Mouse (Mus musculus): Measurements from ENCODE around the gene Ifitm10. TPM values are rescaled to one million over a fixed set of nuclear protein-coding genes. Genes with fewer than 3 reads are reported as not detected.
A peak's percentile ranks its signal among the peaks of the same experiment; 100 is the strongest.

The Ifitm10 gene
- polyA plus RNA-seq, 1 experiment from 2014 or later, result 2.2 TPM

DNA sequence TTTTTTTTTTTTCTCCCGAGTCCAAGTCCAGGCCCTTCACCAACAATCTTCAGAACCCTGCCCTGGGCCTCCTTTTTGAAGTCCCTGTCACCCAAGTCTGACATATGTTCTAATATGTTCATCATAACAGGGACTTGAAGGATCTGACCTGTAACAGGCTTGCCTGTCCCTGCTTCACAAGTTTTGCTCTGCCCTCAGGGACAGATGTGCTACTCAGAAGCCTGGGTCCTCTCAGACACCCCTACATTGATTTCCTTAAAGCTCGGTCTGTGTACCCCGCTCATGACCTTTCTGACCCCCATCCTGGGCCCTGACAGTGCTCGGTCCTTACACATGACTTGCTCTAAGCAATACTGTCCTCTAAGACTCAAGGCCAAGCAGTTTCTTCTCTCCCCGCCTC, 514 bp downstream of the Ifitm10 start:
- peaks cover 36% of the 10 kb centered on the region for H3K27me3 ChIP-seq (ENCODE audit: insufficient read depth, low read length)
- no peak for TF ChIP-seq CTCF (IDR thresholded peaks at IDR 0.05; ENCODE audit: low read depth)
- no peak for TF ChIP-seq EP300 (IDR thresholded peaks at IDR 0.05; ENCODE audit: low read depth)
- no peak for ATAC-seq
- 75% methylated on average over 5 of the region's 5 CpGs for WGBS (ENCODE audit: insufficient replicate concordance)
- no peak overlapping the region for H3K27ac ChIP-seq (ENCODE audit: low read depth)
- DNase-seq, result no peak
- no peak overlapping the region for H3K4me3 ChIP-seq (ENCODE audit: low read depth, low read length)
- H3K4me1 ChIP-seq (ENCODE audit: insufficient read depth), result peaks cover 7% of the 10 kb centered on the region
- peaks cover 30% of the 10 kb centered on the region for H3K36me3 ChIP-seq (replicated peaks; ENCODE audit: insufficient read depth, low read length)
- H3K9me3 ChIP-seq (ENCODE audit: low read length), result no peaks in the 10 kb centered on the region
- no peak overlapping the region for H3K9ac ChIP-seq (replicated peaks)
- H3K4me2 ChIP-seq (ENCODE audit: low read depth, low read length), result 0 out of 2 replicates have a peak overlapping the region, but pooled peaks have one; percentile 65

DNA sequence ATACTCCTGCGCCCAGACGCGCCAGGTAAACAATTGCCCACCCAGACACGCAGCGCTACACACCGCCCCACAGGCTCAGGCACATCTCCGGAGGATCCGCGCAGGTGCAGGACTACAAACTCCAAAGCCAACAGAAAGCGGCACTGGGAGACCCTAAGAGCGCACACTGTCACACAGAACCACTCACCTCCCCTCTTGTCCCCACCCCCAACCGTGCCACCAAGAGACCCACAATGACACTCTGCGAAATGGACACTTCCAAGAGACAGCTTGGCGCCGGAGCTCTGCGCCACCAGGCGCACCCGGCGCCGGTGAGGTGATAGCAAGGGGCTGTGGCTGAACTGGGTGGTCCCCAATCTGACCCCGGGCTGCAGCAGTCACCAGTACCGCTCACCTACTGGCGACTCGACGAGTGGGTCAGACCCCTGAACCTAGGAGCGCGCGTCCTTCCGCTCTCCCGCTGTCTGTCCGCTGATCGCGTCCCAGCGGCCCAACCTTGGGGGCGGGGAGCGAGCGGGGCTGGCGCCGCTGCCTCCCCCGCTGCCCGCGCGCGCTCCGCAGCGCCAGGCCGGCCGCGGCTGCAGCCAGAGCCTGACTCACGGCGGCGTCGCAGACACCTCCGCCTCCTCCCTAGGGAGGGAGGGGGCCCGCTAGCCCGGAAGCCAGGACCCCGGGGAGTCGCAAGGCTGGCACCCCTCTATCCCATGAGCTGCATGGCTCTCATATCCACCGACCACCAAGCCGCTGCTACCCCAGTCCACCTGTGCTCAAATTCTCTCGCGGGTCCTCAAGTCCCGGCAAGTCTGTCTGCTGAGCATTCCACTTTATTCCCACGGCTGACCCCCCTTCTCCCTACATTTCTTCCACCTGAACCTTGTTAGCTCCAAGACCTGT, 1.5 kb downstream of the Ifitm10 start:
- peaks cover 36% of the 10 kb centered on the region for H3K27me3 ChIP-seq (ENCODE audit: insufficient read depth, low read length)
- peaks cover 20% of the 10 kb centered on the region for H3K36me3 ChIP-seq (replicated peaks; ENCODE audit: insufficient read depth, low read length)
- WGBS (ENCODE audit: insufficient replicate concordance), result 2% methylated on average over 46 of the region's 64 CpGs
- no peak for DNase-seq
- no peaks in the 10 kb centered on the region for H3K9me3 ChIP-seq (ENCODE audit: low read length)
- H3K9ac ChIP-seq (replicated peaks), result peak overlapping the region; percentile 41
- peak; percentile 21; the same call in 1 of the 2 replicates for ATAC-seq
- TF ChIP-seq EP300 (IDR thresholded peaks at IDR 0.05; ENCODE audit: low read depth), result no peak
- TF ChIP-seq CTCF (IDR thresholded peaks at IDR 0.05; ENCODE audit: low read depth), result no peak
- no peak overlapping the region for H3K27ac ChIP-seq (ENCODE audit: low read depth)
- H3K4me3 ChIP-seq (ENCODE audit: low read depth, low read length), result peak overlapping the region; percentile 44
- peaks cover 3% of the 10 kb centered on the region for H3K4me1 ChIP-seq (ENCODE audit: insufficient read depth)
- peak overlapping the region; percentile 65 for H3K4me2 ChIP-seq (ENCODE audit: low read depth, low read length)

DNA sequence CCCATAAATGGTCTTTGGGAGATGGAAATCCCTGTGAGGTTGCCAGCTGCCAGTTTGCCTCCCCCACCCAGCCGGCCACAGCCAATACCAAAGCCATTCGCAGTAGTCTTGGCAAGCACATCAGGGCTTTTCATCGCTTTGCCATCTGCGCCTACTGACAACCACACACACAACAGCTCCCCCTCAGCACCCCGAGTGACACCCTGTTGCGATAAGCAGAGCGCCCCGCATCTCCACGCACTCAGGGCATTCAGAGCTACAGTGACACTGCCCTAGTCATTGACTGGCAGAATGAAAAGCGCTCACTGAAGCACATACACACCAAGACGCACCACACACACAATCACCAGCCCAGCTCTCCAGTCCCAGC, 2.2 kb downstream of the Ifitm10 start:
- Histone ChIP-seq H3K4me1 (ENCODE audit: insufficient read depth) (peaks cover 3% of the 10 kb centered on the region), H3K4me2 (ENCODE audit: low read depth, low read length) (peak overlapping the region; percentile 65), H3K36me3 (replicated peaks; ENCODE audit: insufficient read depth, low read length) (peaks cover 14% of the 10 kb centered on the region), H3K9me3 (ENCODE audit: low read length) (no peaks in the 10 kb centered on the region), H3K9ac (replicated peaks) (no peak overlapping the region), H3K27ac (ENCODE audit: low read depth) (no peak overlapping the region), H3K27me3 (ENCODE audit: insufficient read depth, low read length) (peaks cover 36% of the 10 kb centered on the region), H3K4me3 (ENCODE audit: low read depth, low read length) (peak overlapping the region; percentile 44)
- TF ChIP-seq EP300 (IDR thresholded peaks at IDR 0.05; ENCODE audit: low read depth) (no peak), CTCF (IDR thresholded peaks at IDR 0.05; ENCODE audit: low read depth) (no peak)
- DNase-seq, result no peak
- WGBS (ENCODE audit: insufficient replicate concordance), result 33% methylated on average over 11 of the region's 11 CpGs
- no peak for ATAC-seq

DNA sequence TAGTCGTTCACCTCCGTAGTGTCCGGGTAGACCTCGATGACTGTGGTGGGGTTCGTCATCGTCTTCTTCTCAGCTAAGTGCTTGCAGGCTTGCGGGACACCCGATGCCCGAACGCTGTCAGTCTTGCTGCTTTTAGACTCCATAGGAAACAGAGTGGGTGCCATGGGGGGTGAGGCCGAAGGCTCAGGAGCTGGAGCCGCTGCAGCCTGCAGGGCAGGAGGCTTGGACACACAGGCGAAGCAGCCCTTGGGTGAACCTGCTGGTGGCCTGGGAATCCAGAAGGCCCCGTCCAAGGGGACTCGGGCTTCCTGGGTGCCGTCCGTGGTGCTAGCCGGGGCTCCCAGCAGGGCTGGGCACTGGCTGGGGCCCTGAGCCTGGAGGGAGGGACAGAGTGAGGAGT, 2.6 kb downstream of the Ifitm10 start:
- H3K4me2 ChIP-seq (ENCODE audit: low read depth, low read length), result peak overlapping the region; percentile 65; the same call in 1 of the 2 replicates
- H3K4me3 ChIP-seq (ENCODE audit: low read depth, low read length), result no peak overlapping the region

DNA sequence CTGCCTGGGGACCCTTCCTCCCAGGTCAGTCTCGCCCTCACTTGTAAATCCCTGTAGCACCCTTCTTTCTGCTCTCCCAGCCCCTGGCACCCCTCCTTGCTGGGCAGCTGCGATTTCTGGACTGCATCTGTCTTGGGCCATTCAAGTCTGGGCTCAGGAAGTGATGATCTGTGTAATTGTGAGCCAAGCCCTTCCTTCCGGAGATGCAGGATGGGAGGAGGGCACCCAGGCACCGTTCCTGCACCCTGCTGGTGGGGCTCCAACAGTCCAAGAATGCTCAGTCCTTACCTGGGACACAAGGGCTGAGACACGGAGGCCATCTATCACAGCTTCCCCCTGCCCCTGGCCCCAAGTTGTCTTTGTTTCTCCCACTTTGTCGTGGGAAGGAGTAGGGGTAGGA, 3.7 kb downstream of the Ifitm10 start:
- WGBS (ENCODE audit: insufficient replicate concordance), result 53% methylated on average over 6 of the region's 6 CpGs
- H3K9ac ChIP-seq (replicated peaks), result no peak overlapping the region
- H3K27ac ChIP-seq (ENCODE audit: low read depth), result no peak overlapping the region
- H3K9me3 ChIP-seq (ENCODE audit: low read length), result no peaks in the 10 kb centered on the region
- H3K27me3 ChIP-seq (ENCODE audit: insufficient read depth, low read length), result peaks cover 36% of the 10 kb centered on the region
- H3K4me1 ChIP-seq (ENCODE audit: insufficient read depth), result peaks cover 3% of the 10 kb centered on the region
- no peak overlapping the region for H3K4me3 ChIP-seq (ENCODE audit: low read depth, low read length)
- H3K4me2 ChIP-seq (ENCODE audit: low read depth, low read length), result 0 out of 2 replicates have a peak overlapping the region, but pooled peaks have one; percentile 13
- H3K36me3 ChIP-seq (replicated peaks; ENCODE audit: insufficient read depth, low read length), result 0 out of 2 replicates have a peak, but pooled peaks cover under 1% of the 10 kb centered on the region
- TF ChIP-seq CTCF (IDR thresholded peaks at IDR 0.05; ENCODE audit: low read depth) (no peak), EP300 (IDR thresholded peaks at IDR 0.05; ENCODE audit: low read depth) (no peak)
- DNase-seq (peak; percentile 15), ATAC-seq (no peak)

More for the DNA sequence above, 2.6 kb downstream of the Ifitm10 start:
- peaks cover 36% of the 10 kb centered on the region for H3K27me3 ChIP-seq (ENCODE audit: insufficient read depth, low read length)
- DNase-seq (peak; percentile 16), ATAC-seq (no peak)
- no peaks in the 10 kb centered on the region for H3K9me3 ChIP-seq (ENCODE audit: low read length)
- H3K9ac ChIP-seq (replicated peaks), result no peak overlapping the region
- no peak overlapping the region for H3K27ac ChIP-seq (ENCODE audit: low read depth)
- peaks cover 3% of the 10 kb centered on the region for H3K4me1 ChIP-seq (ENCODE audit: insufficient read depth)
- no peak for TF ChIP-seq CTCF (IDR thresholded peaks at IDR 0.05; ENCODE audit: low read depth)
- no peak for TF ChIP-seq EP300 (IDR thresholded peaks at IDR 0.05; ENCODE audit: low read depth)
- 81% methylated on average over 18 of the region's 18 CpGs for WGBS (ENCODE audit: insufficient replicate concordance)
- H3K36me3 ChIP-seq (replicated peaks; ENCODE audit: insufficient read depth, low read length), result peaks cover 9% of the 10 kb centered on the region

DNA sequence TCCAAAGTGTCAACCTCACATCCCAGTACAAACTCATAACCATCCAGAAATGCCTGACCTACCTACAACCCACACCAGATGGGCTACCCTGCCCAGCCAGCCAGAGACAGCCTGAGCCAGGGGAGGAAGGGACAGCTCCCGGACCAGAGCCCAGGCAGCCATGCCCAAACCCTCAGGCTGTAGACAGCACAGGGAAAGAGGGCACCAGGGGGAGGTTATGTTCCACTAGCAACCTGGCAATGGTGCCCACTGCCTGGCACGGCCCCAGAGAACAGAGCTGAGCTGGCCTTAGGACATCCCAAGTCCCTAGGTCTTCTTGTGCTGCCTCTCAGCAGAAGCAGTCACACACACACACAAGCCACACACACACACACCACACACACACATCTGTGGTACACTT, 4.7 kb downstream of the Ifitm10 start:
- no peak for TF ChIP-seq CTCF (IDR thresholded peaks at IDR 0.05; ENCODE audit: low read depth)
- TF ChIP-seq EP300 (IDR thresholded peaks at IDR 0.05; ENCODE audit: low read depth), result no peak
- WGBS (ENCODE audit: insufficient replicate concordance), result 76% methylated on average over 2 of the region's 2 CpGs
- ATAC-seq, result no peak

More for the DNA sequence above, 4.7 kb downstream of the Ifitm10 start:
- Histone ChIP-seq H3K4me3 (ENCODE audit: low read depth, low read length) (no peak overlapping the region), H3K9me3 (ENCODE audit: low read length) (no peaks in the 10 kb centered on the region), H3K4me2 (ENCODE audit: low read depth, low read length) (no peak overlapping the region), H3K9ac (replicated peaks) (no peak overlapping the region), H3K4me1 (ENCODE audit: insufficient read depth) (peaks cover 3% of the 10 kb centered on the region), H3K27me3 (ENCODE audit: insufficient read depth, low read length) (peaks cover 36% of the 10 kb centered on the region), H3K27ac (ENCODE audit: low read depth) (no peak overlapping the region), H3K36me3 (replicated peaks; ENCODE audit: insufficient read depth, low read length) (no peaks in the 10 kb centered on the region)
- DNase-seq, result no peak
